Mouse (Mus musculus): ENCODE results near the gene Ehbp1. TPM values are rescaled to one million over a fixed set of nuclear protein-coding genes. Genes with fewer than 3 reads are reported as not detected.

The Ehbp1 gene
- polyA plus RNA-seq, 1 experiment from 2014 or later, result 12.0 TPM

DNA sequence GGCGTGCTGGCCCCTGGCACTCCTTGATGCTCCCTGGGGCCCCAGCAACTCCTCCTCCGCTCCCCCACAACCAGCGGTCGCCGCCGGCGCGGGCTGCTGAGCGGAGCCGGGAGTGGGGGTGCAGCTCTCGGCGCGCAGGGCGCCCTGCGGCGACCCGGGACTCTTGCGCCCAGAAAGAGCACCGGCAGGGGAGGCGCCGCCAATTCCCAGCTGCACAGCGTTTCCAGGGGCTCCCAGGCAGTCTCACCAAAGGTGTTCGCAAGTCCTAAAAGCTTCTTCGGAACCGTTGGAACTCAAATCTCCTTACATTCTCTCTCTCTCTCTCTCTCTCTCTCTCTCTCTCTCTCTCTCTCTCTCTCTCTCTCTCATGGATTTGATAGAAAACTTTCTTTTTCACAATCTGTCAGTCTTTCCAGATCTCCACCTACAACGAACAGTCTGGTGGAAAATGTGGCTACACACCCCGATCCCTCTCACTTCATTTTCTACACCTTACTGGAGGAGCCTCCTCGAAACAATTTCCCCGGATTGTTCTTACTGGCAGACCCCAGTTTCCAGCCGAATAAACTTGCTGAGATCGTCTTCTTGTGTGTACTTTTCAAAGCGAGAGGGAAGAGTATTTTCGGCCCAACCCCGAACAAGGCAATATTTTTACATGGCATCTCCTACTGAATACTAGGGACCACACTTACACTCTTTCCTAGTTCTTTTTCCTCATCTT lies 339.9 kb downstream of the Ehbp1 start:
- Histone ChIP-seq H3K9ac (replicated peaks; ENCODE audit: low read length) (peak overlapping the region; percentile 60), H3K4me3 (ENCODE audit: low read depth, low read length) (peak overlapping the region; percentile 59), H3K4me1 (ENCODE audit: control insufficient read depth, insufficient read depth, low read length) (peaks cover 2% of the 10 kb centered on the region), H3K4me2 (ENCODE audit: low read depth, low read length) (peak overlapping the region; percentile 92), H3K27me3 (ENCODE audit: control insufficient read depth, insufficient read depth, low read length) (peaks cover 64% of the 10 kb centered on the region), H3K9me3 (replicated peaks; ENCODE audit: control insufficient read depth, low read length) (no peaks in the 10 kb centered on the region), H3K27ac (replicated peaks; ENCODE audit: low read depth, low read length) (peak overlapping the region; percentile 56), H3K36me3 (replicated peaks; ENCODE audit: control insufficient read depth, insufficient read depth, low read depth, low read length) (no peaks in the 10 kb centered on the region)
- no peak for ATAC-seq (replicated peaks; ENCODE audit: insufficient number of reproducible peaks, low FRiP score, low TSS enrichment, low read depth)
- 0% methylated on average over 34 of the region's 34 CpGs for WGBS
- no peak for DNase-seq (ENCODE audit: low spot score)

- Histone ChIP-seq H3K4me1 (ENCODE audit: control insufficient read depth, insufficient read depth, low read length) (peaks cover 3% of the 10 kb centered on the region; the same call in 1 of the 2 replicates), H3K36me3 (replicated peaks; ENCODE audit: control insufficient read depth, insufficient read depth, low read depth, low read length) (no peaks in the 10 kb centered on the region), H3K9me3 (replicated peaks; ENCODE audit: control insufficient read depth, low read length) (no peaks in the 10 kb centered on the region), H3K27ac (replicated peaks; ENCODE audit: low read depth, low read length) (peak overlapping the region; percentile 56), H3K4me2 (ENCODE audit: low read depth, low read length) (peak overlapping the region; percentile 92), H3K9ac (replicated peaks; ENCODE audit: low read length) (peak overlapping the region; percentile 60), H3K4me3 (ENCODE audit: low read depth, low read length) (peak overlapping the region; percentile 59), H3K27me3 (ENCODE audit: control insufficient read depth, insufficient read depth, low read length) (peaks cover 62% of the 10 kb centered on the region)
- peak; percentile 90 for ATAC-seq (replicated peaks; ENCODE audit: insufficient number of reproducible peaks, low FRiP score, low TSS enrichment, low read depth)
- peak; percentile 81 for DNase-seq (ENCODE audit: low spot score)
- WGBS, result under 1% methylated on average over 59 of the region's 59 CpGs
Measured at GRCm38 (mm10) chr11:22001321-22002061, 340.6 kb downstream of the Ehbp1 start.

DNA sequence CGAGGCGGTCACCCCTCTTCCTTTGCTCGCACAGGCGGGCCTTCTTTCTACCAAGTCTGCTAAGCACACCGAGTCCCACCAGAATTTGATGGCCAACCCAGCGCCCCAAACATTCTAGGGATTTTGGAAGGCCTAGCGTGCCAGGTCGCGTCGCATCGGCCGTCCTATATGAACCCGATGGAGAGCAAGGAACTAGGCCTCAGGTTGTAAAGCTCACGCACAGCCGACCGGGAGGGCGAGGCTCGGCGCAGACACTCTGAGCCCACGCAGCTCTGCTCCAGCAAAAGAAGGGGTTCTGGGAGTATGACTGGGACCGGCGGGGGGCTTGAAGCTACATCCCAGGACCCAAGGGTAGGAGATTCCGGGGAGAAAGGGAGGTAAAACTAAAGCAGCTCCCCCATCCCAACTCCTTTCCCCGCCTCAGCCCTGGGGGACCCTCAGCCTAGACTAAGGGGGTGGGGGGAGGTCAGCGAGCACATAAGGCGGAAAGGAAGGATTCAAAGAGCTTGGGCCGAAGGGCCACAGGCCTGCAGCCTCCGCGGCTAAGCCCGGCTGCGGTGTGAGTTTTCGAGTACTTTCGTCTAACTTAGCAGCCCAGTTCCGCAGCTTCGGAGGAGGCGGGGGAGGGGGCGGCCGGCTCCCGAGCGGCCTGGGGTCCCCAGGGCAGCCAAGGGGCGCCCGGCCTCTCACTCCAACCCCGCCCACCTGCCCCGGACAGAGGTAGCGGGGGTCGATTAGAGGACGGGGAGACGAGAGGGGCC lies 341.6 kb downstream of the Ehbp1 start:
- ATAC-seq (replicated peaks; ENCODE audit: insufficient number of reproducible peaks, low FRiP score, low TSS enrichment, low read depth) (no peak), DNase-seq (ENCODE audit: low spot score) (no peak)
- H3K9ac ChIP-seq (replicated peaks; ENCODE audit: low read length), result peak overlapping the region; percentile 32
- peaks cover 64% of the 10 kb centered on the region for H3K27me3 ChIP-seq (ENCODE audit: control insufficient read depth, insufficient read depth, low read length)
- H3K27ac ChIP-seq (replicated peaks; ENCODE audit: low read depth, low read length), result no peak overlapping the region
- H3K4me1 ChIP-seq (ENCODE audit: control insufficient read depth, insufficient read depth, low read length), result peaks cover 4% of the 10 kb centered on the region
- H3K4me3 ChIP-seq (ENCODE audit: low read depth, low read length), result peak overlapping the region; percentile 59
- peak overlapping the region; percentile 92 for H3K4me2 ChIP-seq (ENCODE audit: low read depth, low read length)
- no peaks in the 10 kb centered on the region for H3K36me3 ChIP-seq (replicated peaks; ENCODE audit: control insufficient read depth, insufficient read depth, low read depth, low read length)
- 2% methylated on average over 44 of the region's 48 CpGs for WGBS
- no peaks in the 10 kb centered on the region for H3K9me3 ChIP-seq (replicated peaks; ENCODE audit: control insufficient read depth, low read length)

- Histone ChIP-seq H3K9me3 (replicated peaks; ENCODE audit: control insufficient read depth, low read length) (no peaks in the 10 kb centered on the region), H3K27ac (replicated peaks; ENCODE audit: low read depth, low read length) (no peak overlapping the region), H3K36me3 (replicated peaks; ENCODE audit: control insufficient read depth, insufficient read depth, low read depth, low read length) (no peaks in the 10 kb centered on the region), H3K4me3 (ENCODE audit: low read depth, low read length) (peak overlapping the region; percentile 59), H3K4me2 (ENCODE audit: low read depth, low read length) (peak overlapping the region; percentile 7; the same call in 1 of the 2 replicates), H3K27me3 (ENCODE audit: control insufficient read depth, insufficient read depth, low read length) (peaks cover 60% of the 10 kb centered on the region), H3K9ac (replicated peaks; ENCODE audit: low read length) (peak overlapping the region; percentile 32), H3K4me1 (ENCODE audit: control insufficient read depth, insufficient read depth, low read length) (peaks cover 4% of the 10 kb centered on the region)
- no peak for ATAC-seq (replicated peaks; ENCODE audit: insufficient number of reproducible peaks, low FRiP score, low TSS enrichment, low read depth)
- DNase-seq (ENCODE audit: low spot score), result no peak
- 3% methylated on average over 31 of the region's 31 CpGs for WGBS
Measured at GRCm38 (mm10) chr11:21999396-22000315, 342.4 kb downstream of the Ehbp1 start.

DNA sequence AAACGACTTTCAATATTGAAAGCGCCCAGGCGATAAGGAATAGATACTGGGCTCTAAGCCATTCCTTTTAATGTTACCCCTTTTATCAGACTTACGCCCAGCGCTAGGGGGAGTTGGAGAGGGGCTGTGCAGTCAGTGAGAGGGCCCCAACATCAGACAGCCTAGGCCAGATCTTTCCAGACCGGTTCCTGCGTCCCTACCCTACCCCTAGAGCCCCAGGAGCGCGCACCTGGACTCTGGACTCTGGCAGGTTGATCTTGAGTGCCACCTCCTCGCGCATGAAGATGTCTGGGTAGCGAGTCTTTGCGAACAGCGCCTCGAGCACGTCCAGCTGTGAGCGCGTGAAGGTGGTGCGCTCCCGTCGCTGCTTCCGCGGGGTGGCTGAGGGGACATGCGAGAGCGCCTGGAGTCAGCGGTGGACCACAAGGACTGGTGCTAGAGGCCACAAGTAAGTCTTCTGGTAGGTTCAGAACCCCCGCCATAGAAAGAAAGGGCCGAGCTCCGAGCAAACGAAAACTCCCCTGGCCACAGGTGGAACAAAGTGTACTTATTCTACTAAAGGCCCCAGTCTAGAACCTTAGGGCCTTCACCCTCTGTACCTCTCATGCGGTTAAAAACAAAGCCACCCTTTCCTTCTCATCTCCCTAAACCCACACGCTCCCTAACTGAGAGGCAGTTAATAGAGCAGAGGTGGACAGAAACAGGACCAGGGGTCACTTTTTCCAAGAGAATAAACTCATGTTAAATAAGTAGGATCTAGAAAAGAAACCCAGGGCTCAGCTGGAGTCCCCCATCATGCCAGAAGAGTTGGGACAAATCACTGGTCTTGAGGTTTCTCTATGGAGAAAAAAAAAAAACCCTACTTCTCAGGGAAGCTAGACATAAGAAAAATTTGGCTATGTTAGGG lies 343.7 kb downstream of the Ehbp1 start:
- no peak for DNase-seq (ENCODE audit: low spot score)
- H3K9ac ChIP-seq (replicated peaks; ENCODE audit: low read length), result no peak overlapping the region; the same call in 1 of the 2 replicates
- peak overlapping the region; percentile 16; the same call in 1 of the 2 replicates for H3K4me2 ChIP-seq (ENCODE audit: low read depth, low read length)
- peaks cover 5% of the 10 kb centered on the region for H3K4me1 ChIP-seq (ENCODE audit: control insufficient read depth, insufficient read depth, low read length)
- no peak for ATAC-seq (replicated peaks; ENCODE audit: insufficient number of reproducible peaks, low FRiP score, low TSS enrichment, low read depth)
- H3K27ac ChIP-seq (replicated peaks; ENCODE audit: low read depth, low read length), result no peak overlapping the region
- H3K27me3 ChIP-seq (ENCODE audit: control insufficient read depth, insufficient read depth, low read length), result peaks cover 61% of the 10 kb centered on the region
- H3K36me3 ChIP-seq (replicated peaks; ENCODE audit: control insufficient read depth, insufficient read depth, low read depth, low read length), result no peaks in the 10 kb centered on the region
- no peaks in the 10 kb centered on the region for H3K9me3 ChIP-seq (replicated peaks; ENCODE audit: control insufficient read depth, low read length)
- H3K4me3 ChIP-seq (ENCODE audit: low read depth, low read length), result peak overlapping the region; percentile 6; the same call in 1 of the 2 replicates
- 6% methylated on average over 32 of the region's 32 CpGs for WGBS

GRCm38 (mm10) chr11:21997561-21998140 lies 344.4 kb downstream of the Ehbp1 start:
- Histone ChIP-seq H3K4me1 (ENCODE audit: control insufficient read depth, insufficient read depth, low read length) (peaks cover 8% of the 10 kb centered on the region), H3K9me3 (replicated peaks; ENCODE audit: control insufficient read depth, low read length) (no peaks in the 10 kb centered on the region), H3K4me3 (ENCODE audit: low read depth, low read length) (peak overlapping the region; percentile 6; the same call in 1 of the 2 replicates), H3K27me3 (ENCODE audit: control insufficient read depth, insufficient read depth, low read length) (peaks cover 69% of the 10 kb centered on the region), H3K9ac (replicated peaks; ENCODE audit: low read length) (no peak overlapping the region; the same call in none of the 2 replicates), H3K27ac (replicated peaks; ENCODE audit: low read depth, low read length) (no peak overlapping the region), H3K36me3 (replicated peaks; ENCODE audit: control insufficient read depth, insufficient read depth, low read depth, low read length) (no peaks in the 10 kb centered on the region), H3K4me2 (ENCODE audit: low read depth, low read length) (peak overlapping the region; percentile 6; the same call in 1 of the 2 replicates)
- ATAC-seq (replicated peaks; ENCODE audit: insufficient number of reproducible peaks, low FRiP score, low TSS enrichment, low read depth), result no peak
- peak; percentile 43 for DNase-seq (ENCODE audit: low spot score)
- 3% methylated on average over 20 of the region's 20 CpGs for WGBS

Data from embryonic facial prominence, embryonic 11.5 days (tissue).